Mouse (Mus musculus) activated CD4-positive, CD25-positive, alpha-beta regulatory T cell, adult 9 weeks (primary cell): ENCODE measurements around the gene Syne4. TPM values are rescaled to one million over a fixed set of nuclear protein-coding genes. Genes with fewer than 3 reads are reported as not detected.

ENCODE experiments used
- polyA plus RNA-seq: library from polyadenylated mRNA; unstranded; fragments of 100-300 nt; shearing (Covaris generic); gene quantifications from one replicate; pipeline ENCODE4 v1.2.1, GENCODE M21; 2017

The Syne4 gene
- polyA plus RNA-seq, result 20.3 TPM

GRCm38 (mm10) chr7:30314721-30315155 is at the start of gene Syne4:
TSS of gene Syne4 (plus strand) at chr7:30314807.

GRCm38 (mm10) chr7:30279951-30280669 is 34.5 kb upstream of the Syne4 start, which contains the start of the genes Thap8 and Wdr62:
TSS of gene Thap8 (plus strand) at chr7:30280094.
TSS of gene Wdr62 (minus strand) at chr7:30280419.

GRCm38 (mm10) chr7:30291215-30292131 is 23.1 kb upstream of the Syne4 start, which contains the start of gene Clip3:
TSS of gene Clip3 (plus strand) at chr7:30291728.

GRCm38 (mm10) chr7:30308076-30309005 is 6.3 kb upstream of the Syne4 start, which contains the start of gene Alkbh6:
TSS of gene Alkbh6 (plus strand) at chr7:30308717.

GRCm38 (mm10) chr7:30321539-30322284 is 7.1 kb downstream of the Syne4 start, which contains the start of gene E130208F15Rik:
TSS of gene E130208F15Rik (plus strand) at chr7:30321740.

GRCm38 (mm10) chr7:30323795-30324194 is 9.2 kb downstream of the Syne4 start, which contains the start of gene Sdhaf1:
TSS of gene Sdhaf1 (minus strand) at chr7:30323895.

GRCm38 (mm10) chr7:30362652-30363343 is 48.2 kb downstream of the Syne4 start, which contains the start of gene Lrfn3:
TSS of gene Lrfn3 (minus strand) at chr7:30362772.

Other genes starting within 250 kb of the Syne4 start
- 10.5 TPM for gene Zfp82, start 241.9 kb upstream of the Syne4 start, polyA plus RNA-seq
- 3.0 TPM for gene Gm26920, start 224.4 kb upstream of the Syne4 start, polyA plus RNA-seq
- gene Zfp566, start 224.3 kb upstream of the Syne4 start, polyA plus RNA-seq, result 9.6 TPM
- gene Zfp260, start 220.0 kb upstream of the Syne4 start, polyA plus RNA-seq, result 106 TPM
- 16.9 TPM for gene Zfp382, start 192.9 kb upstream of the Syne4 start, polyA plus RNA-seq
- 32.9 TPM for gene Zfp146, start 145.1 kb upstream of the Syne4 start, polyA plus RNA-seq
- 1.0 TPM for gene Cox7a1, start 130.7 kb upstream of the Syne4 start, polyA plus RNA-seq
- gene Capns1, start 116.0 kb upstream of the Syne4 start, polyA plus RNA-seq, result 80.5 TPM
- 49.2 TPM for gene Polr2i, start 82.9 kb upstream of the Syne4 start, polyA plus RNA-seq
- 132 TPM for gene Tbcb, start 82.5 kb upstream of the Syne4 start, polyA plus RNA-seq
- gene Ovol3, start 79.1 kb upstream of the Syne4 start, polyA plus RNA-seq, result not detected
- 0.27 TPM for gene Thap8, start 34.7 kb upstream of the Syne4 start, polyA plus RNA-seq
- gene Wdr62, start 34.4 kb upstream of the Syne4 start, polyA plus RNA-seq, result 6.3 TPM
- 7.7 TPM for gene Clip3, start 23.1 kb upstream of the Syne4 start, polyA plus RNA-seq
- 158 TPM for gene Alkbh6, start 6.1 kb upstream of the Syne4 start, polyA plus RNA-seq
- gene E130208F15Rik, start 6.9 kb downstream of the Syne4 start, polyA plus RNA-seq, result not detected
- gene Sdhaf1, start 9.1 kb downstream of the Syne4 start, polyA plus RNA-seq, result 7.7 TPM
- not detected for gene Lrfn3, start 48.0 kb downstream of the Syne4 start, polyA plus RNA-seq
- gene Tyrobp, start 99.0 kb downstream of the Syne4 start, polyA plus RNA-seq, result 7.6 TPM
- 400 TPM for gene Hcst, start 105.0 kb downstream of the Syne4 start, polyA plus RNA-seq
- gene Nfkbid, start 106.9 kb downstream of the Syne4 start, polyA plus RNA-seq, result 106 TPM
- 5.2 TPM for gene Aplp1, start 130.7 kb downstream of the Syne4 start, polyA plus RNA-seq
- gene Kirrel2, start 142.9 kb downstream of the Syne4 start, polyA plus RNA-seq, result not detected
- not detected for gene Nphs1, start 143.5 kb downstream of the Syne4 start, polyA plus RNA-seq
- not detected for gene Prodh2, start 178.8 kb downstream of the Syne4 start, polyA plus RNA-seq
- gene Arhgap33, start 220.3 kb downstream of the Syne4 start, polyA plus RNA-seq, result 1.1 TPM
- gene Hspb6, start 237.4 kb downstream of the Syne4 start, polyA plus RNA-seq, result 3.2 TPM
- 10.4 TPM for gene Proser3, start 237.5 kb downstream of the Syne4 start, polyA plus RNA-seq
- 108 TPM for gene Lin37, start 245.0 kb downstream of the Syne4 start, polyA plus RNA-seq
- gene U2af1l4, start 248.5 kb downstream of the Syne4 start, polyA plus RNA-seq, result 42.0 TPM
- 105 TPM for gene Gm49396, start 248.5 kb downstream of the Syne4 start, polyA plus RNA-seq
- gene Psenen, start 248.8 kb downstream of the Syne4 start, polyA plus RNA-seq, result 242 TPM